Mouse (Mus musculus) liver, adult 2 months (tissue): Measurements from ENCODE around the gene Auts2. TPM values are rescaled to one million over a fixed set of nuclear protein-coding genes. Genes with fewer than 3 reads are reported as not detected.

Source experiments
- DNase-seq: peaks from one replicate; pipeline ENCODE4 v3.0.0-alpha.2; 2011; ENCODE audit warnings: low read depth, low spot score; ENCODE audit errors: extremely low read depth
- H3K27ac ChIP-seq: fragments of 200-500 bp; replicated peaks from 2 replicates; pipeline ENCODE4 v1.5.1; 2012; ENCODE audit warnings: low read depth, mild to moderate bottlenecking, control low read depth, inconsistent platforms, low read length; ENCODE audit not compliant: insufficient read depth
- H3K27me3 ChIP-seq: fragments of 200-500 bp; 2 replicates; pipeline ENCODE4 v1.6.1; 2012; ENCODE audit warnings: mild to moderate bottlenecking, moderate library complexity, low read length, inconsistent platforms; ENCODE audit not compliant: control insufficient read depth, insufficient read depth
- H3K36me3 ChIP-seq: fragments of 200-500 bp; 2 replicates; pipeline ENCODE4 v1.6.1; 2012; ENCODE audit warnings: low read length, inconsistent platforms; ENCODE audit not compliant: control insufficient read depth, insufficient read depth
- H3K4me1 ChIP-seq: fragments of 200-500 bp; 2 replicates; pipeline ENCODE4 v1.6.1; 2011; ENCODE audit warnings: low read length; ENCODE audit not compliant: control insufficient read depth, insufficient read depth
- H3K4me3 ChIP-seq: fragments of 200-500 bp; 2 replicates; pipeline ENCODE4 v1.5.1; 2011; ENCODE audit warnings: low read depth, mild to moderate bottlenecking, control low read depth, low read length, moderate library complexity; ENCODE audit not compliant: insufficient read depth
- H3K79me2 ChIP-seq: fragments of 200-500 bp; 2 replicates; pipeline ENCODE4 v1.6.1; 2012; ENCODE audit warnings: inconsistent platforms, mild to moderate bottlenecking, low read length, moderate library complexity; ENCODE audit not compliant: control insufficient read depth, insufficient read depth
- H3K9ac ChIP-seq: fragments of 200-500 bp; 2 replicates; pipeline ENCODE4 v1.6.1; 2012; ENCODE audit warnings: low read depth, mild to moderate bottlenecking, control low read depth, inconsistent platforms, low read length
- CTCF ChIP-seq: fragments of 200-500 bp; IDR thresholded peaks from 2 replicates; pipeline ENCODE4 v1.5.1; 2011; ENCODE audit warnings: low read depth, low read length, control low read depth
- POLR2A ChIP-seq: fragments of 200-500 bp; IDR thresholded peaks from 2 replicates; pipeline ENCODE4 v1.6.1; 2011; ENCODE audit warnings: low read length, control low read depth; ENCODE audit not compliant: insufficient read depth; ENCODE audit errors: extremely low read depth
- WGBS: fragments of 180-500 bp; shearing (Covaris S2); methylation state at CpG from one replicate; pipeline ENCODE4 v1.1.7; 2018; 5-methylcytosine and 5-hydroxymethylcytosine counted together
- polyA plus RNA-seq: library from polyadenylated mRNA; depleted of rRNA; stranded (reverse); fragments of >200 nt; gene quantifications from 2 replicates; pipeline ENCODE4 v1.2.3, GENCODE M21; 2012
- total RNA-seq: library from RNA; depleted of rRNA; stranded (reverse); fragments of >200 nt; gene quantifications from 2 replicates; pipeline ENCODE4 v1.2.3, GENCODE M21; 2014

Gene Auts2
- total and polyA plus RNA-seq, 2 experiments, result 0.37 to 0.51 TPM

DNA sequence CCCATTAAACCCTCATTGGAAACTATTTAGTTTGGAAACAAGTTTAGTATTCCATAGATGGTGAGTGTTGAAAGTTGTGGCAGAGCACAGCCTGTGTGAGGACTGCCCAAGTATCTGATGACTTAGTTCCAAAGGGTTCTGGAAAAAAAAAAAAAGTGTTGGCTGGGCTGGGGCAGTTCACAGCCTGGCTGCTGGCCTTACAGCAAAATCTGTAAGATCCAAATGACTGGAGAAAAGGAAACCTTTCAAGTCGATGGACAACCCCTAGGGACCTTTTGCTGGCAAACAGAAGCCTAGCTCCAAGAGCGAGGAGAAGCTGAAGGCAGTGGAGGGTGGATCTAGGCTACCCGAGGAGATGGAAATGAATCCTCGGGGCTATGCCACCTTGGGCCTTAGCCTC lies 869.4 kb downstream of the Auts2 start:
- DNase-seq, result no peak
- Histone ChIP-seq H3K79me2 (no peaks in the 10 kb centered on the region), H3K36me3 (no peaks in the 10 kb centered on the region), H3K4me3 (no peak overlapping the region), H3K9ac (no peak overlapping the region), H3K27ac (no peak overlapping the region), H3K27me3 (no peaks in the 10 kb centered on the region), H3K4me1 (no peaks in the 10 kb centered on the region)
- TF ChIP-seq POLR2A (no peak), CTCF (no peak)
- WGBS, result 87% methylated on average over 4 of the region's 4 CpGs

- TF ChIP-seq CTCF (no peak), POLR2A (no peak)
- no peak overlapping the region for H3K4me3 ChIP-seq
- no peaks in the 10 kb centered on the region for H3K36me3 ChIP-seq
- no peaks in the 10 kb centered on the region for H3K79me2 ChIP-seq
- no peak overlapping the region for H3K9ac ChIP-seq
- no peaks in the 10 kb centered on the region for H3K4me1 ChIP-seq
- H3K27ac ChIP-seq, result no peak overlapping the region
- no peaks in the 10 kb centered on the region for H3K27me3 ChIP-seq
- 91% methylated on average over 8 of the region's 8 CpGs for WGBS
- no peak for DNase-seq
These were observed 878.1 kb downstream of the Auts2 start for GRCm38 (mm10) chr5:131665068-131665467.

DNA sequence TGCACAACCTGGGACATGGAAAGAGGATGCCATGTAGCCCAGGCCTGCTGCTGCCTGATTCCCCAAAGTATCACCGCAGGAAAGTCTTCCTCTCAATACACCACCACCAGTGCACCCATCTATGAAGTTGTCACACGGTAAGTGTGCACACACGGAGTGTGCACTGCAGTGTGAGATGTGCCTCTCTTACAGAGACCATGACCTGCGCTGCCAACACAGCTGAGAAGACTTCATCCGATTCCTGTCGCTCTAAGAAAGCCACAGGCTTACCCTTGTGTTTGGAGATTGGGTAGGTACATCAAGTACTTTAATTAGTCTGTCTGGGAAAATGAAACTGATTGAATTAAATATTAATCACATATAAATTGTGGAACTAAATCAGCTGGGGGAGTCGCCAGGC lies 878.5 kb downstream of the Auts2 start:
- Histone ChIP-seq H3K4me1 (no peaks in the 10 kb centered on the region), H3K9ac (no peak overlapping the region), H3K27me3 (no peaks in the 10 kb centered on the region), H3K4me3 (no peak overlapping the region), H3K27ac (no peak overlapping the region), H3K79me2 (no peaks in the 10 kb centered on the region), H3K36me3 (no peaks in the 10 kb centered on the region)
- DNase-seq, result no peak
- 98% methylated on average over 7 of the region's 7 CpGs for WGBS
- TF ChIP-seq POLR2A, result no peak
- no peak for TF ChIP-seq CTCF

DNA sequence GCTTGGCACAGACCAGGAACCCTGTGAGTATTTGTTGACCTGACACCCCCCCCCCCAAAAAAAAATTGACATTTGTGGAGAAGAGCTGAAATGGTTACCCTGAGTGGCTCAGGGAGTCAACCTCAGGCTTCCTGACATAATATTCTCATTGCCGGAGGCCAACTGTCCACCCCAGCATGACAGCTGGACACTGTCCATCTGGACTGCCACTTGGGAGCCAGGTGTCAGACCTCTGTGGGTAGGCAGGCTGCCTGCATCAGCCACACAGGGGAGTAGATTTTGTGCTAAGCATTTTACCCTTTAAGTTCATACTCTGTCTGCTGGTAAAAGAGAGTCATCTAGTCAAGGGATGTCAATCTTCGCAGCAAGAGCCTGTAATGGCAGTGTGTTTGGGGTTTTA lies 880.5 kb downstream of the Auts2 start:
- Histone ChIP-seq H3K9ac (no peak overlapping the region), H3K79me2 (no peaks in the 10 kb centered on the region), H3K27me3 (no peaks in the 10 kb centered on the region), H3K4me1 (no peaks in the 10 kb centered on the region), H3K27ac (no peak overlapping the region), H3K36me3 (no peaks in the 10 kb centered on the region), H3K4me3 (no peak overlapping the region)
- WGBS, result 90% methylated on average over 2 of the region's 2 CpGs
- no peak for DNase-seq
- TF ChIP-seq POLR2A, result no peak
- TF ChIP-seq CTCF, result no peak

GRCm38 (mm10) chr5:131658822-131659515 lies 884.2 kb downstream of the Auts2 start:
- Histone ChIP-seq H3K79me2 (no peaks in the 10 kb centered on the region), H3K9ac (no peak overlapping the region), H3K27ac (no peak overlapping the region), H3K36me3 (no peaks in the 10 kb centered on the region), H3K4me3 (no peak overlapping the region), H3K27me3 (no peaks in the 10 kb centered on the region), H3K4me1 (no peaks in the 10 kb centered on the region)
- TF ChIP-seq POLR2A (no peak), CTCF (no peak)
- 95% methylated on average over 19 of the region's 19 CpGs for WGBS
- DNase-seq, result no peak

- Histone ChIP-seq H3K27me3 (no peaks in the 10 kb centered on the region), H3K27ac (no peak overlapping the region), H3K79me2 (no peaks in the 10 kb centered on the region), H3K36me3 (no peaks in the 10 kb centered on the region), H3K4me3 (no peak overlapping the region), H3K9ac (no peak overlapping the region), H3K4me1 (no peaks in the 10 kb centered on the region)
- no peak for TF ChIP-seq CTCF
- no peak for TF ChIP-seq POLR2A
- no peak for DNase-seq
- WGBS, result 89% methylated on average over 7 of the region's 7 CpGs
These were observed 888.9 kb downstream of the Auts2 start for GRCm38 (mm10) chr5:131654206-131654605.
